Mouse (Mus musculus) forelimb bud, embryonic 11.5 days (tissue): ENCODE measurements at regions not wholly inside any gene's neighbourhood (a gene's known extent, or its start where the extent isn't known, plus 50 kb on each side); places are given as distances from the start of the nearest gene placed in this dataset.
A peak's percentile ranks its signal among the peaks of the same experiment; 100 is the strongest.

ENCODE experiments used
- DNase-seq: peaks from one replicate; pipeline ENCODE4 v3.0.0-alpha.2; 2012; ENCODE audit warnings: low read depth, low spot score

DNA sequence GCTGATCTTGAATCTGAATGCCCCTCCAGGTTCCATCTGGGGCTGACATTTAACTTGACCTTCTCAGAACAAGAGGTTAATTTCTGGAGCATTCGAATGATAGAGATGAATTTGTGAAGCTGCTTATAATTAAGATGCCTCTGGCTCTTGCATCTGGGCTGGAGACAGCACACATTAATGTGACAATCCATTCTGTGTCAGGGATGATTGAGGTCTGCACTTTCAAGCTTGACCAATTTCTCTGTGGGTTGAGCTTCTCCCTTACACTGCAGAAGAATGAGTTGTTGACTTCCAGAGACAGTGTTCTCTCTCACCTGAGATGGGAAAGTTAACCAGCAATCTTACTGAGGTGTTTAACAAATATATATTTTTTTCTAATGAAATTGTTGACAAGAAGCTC is 541.8 kb downstream of the Edem1 start:
- DNase-seq: no peak

- peak; percentile 57 for DNase-seq
These were observed 543.5 kb downstream of the Edem1 start for GRCm38 (mm10) chr6:109371931-109372330.

DNA sequence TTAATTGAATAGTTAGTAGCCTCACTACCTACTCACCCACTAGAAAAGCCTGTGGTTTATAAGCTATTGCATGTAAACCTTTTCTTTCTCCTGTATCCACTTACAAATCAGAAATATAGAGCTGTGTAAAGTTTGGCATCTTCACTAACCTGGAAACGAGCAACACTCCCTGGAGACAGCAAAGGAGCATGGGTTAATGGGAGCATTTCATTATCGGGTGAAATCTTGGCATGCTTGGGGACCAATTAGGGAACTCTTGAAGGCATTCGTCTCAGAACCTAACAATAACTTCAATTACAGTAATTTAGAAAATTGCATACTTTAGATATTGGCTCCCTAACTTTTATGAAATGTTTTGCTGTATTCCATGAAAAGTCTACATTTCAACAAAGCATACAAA is 558.8 kb downstream of the Edem1 start:
- no peak for DNase-seq

GRCm38 (mm10) chr6:109389781-109390180 is 561.3 kb downstream of the Edem1 start:
- no peak for DNase-seq

DNA sequence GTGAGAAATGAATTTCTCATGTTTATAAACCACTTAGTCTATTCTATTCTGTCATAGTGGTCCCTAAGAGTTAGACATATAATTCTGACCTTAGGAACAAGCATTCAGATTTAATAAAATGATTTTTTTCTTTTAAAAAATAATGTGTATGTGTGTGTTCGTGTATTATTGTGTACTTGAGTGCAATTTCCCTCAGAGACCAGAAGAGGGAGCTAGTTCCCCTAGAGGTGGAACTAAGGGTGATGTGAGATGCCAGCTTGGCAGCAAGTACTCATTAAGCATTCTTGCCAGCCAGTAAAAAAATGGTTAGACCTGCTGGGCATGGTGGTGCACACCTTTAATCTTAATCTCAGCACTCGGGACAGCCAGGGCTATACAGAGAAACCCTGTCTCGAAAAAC is 570.2 kb downstream of the Edem1 start:
- DNase-seq: peak; percentile 10

DNA sequence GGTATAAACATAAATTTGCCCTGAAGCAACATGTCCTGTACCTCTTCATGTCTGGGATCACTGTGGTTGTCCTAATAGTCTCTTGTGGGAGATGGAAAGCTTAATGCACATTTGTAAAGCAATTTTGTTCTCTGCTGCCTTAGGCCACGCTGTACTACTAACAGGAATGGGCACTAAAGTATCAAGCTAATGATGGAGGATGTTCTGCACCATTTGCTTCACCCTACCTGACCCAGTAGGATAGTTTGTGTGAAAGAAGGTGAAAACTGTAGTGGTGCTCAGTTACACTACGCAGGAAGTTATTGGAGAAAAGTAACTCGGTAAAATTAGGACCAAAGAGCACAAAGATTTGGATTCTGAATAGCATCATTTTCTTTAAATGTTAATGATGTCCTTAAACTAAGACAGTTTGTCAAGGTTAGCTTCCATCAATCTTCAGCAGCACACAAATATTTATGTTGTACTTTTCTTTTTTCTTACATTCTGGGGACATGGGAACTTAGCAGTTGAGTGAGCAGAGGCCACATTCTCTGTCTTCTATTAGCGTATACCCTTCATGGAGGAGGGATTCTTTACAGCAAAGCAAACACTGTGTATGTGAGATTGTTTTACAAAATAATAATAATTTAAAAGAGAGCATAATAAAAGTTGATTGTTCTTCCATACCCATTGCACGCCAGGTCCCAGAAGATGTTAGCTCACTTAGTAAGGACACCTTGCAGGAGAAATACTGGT is 591.2 kb downstream of the Edem1 start:
- no peak for DNase-seq

DNA sequence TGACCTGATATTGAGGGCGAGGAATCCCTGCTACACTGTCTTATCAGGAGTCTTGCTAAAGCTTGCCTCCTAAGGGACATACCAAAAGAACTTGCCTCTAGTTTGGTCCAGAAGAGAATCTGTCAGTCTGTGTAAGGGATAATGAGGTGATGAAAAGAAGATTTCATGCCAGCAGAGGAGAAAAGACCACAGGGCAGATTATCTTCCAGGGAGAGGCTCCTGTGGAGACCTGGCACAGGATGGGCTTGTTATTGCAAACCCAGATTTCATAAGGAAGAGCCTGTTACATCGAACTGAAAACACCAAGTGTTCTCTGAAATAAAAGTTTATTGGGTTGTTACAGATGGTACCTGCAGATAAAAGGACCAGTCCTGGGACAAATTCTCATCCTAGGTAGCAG is 605.2 kb downstream of the Edem1 start:
- no peak for DNase-seq
